Mouse (Mus musculus) cerebellum, postnatal 10 days (tissue): ENCODE data around the gene Olfr420.

ENCODE experiments used
- DNase-seq, 2 experiments: peaks; one replicate each; pipeline ENCODE4 v3.0.0; 2021; ENCODE audit warnings: mixed read lengths in 2 of 2

Olfr420 gene

DNA sequence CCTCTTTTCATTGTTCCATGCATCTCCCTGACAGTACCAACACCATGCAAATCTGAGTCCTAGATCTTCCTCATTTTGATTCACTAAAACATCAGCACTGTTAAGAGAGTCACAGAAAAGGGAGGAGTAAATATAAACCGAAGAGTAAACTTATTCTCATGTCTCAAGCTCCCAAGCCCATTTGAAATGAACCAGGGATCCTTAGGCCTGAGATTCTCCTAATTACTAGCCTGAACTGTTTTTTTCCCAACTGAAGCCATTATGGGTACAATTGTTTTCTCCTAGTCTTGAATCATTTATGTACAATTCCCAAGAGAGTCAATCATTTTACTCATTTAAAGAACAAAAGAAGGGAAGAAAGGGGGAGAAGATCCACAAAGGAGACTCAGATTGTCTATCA lies at the start of gene Olfr420:
Gene Olfr420 (plus strand): TSS at position 301 of the 400 bp plus-strand sequence.
- DNase-seq: no peak

DNA sequence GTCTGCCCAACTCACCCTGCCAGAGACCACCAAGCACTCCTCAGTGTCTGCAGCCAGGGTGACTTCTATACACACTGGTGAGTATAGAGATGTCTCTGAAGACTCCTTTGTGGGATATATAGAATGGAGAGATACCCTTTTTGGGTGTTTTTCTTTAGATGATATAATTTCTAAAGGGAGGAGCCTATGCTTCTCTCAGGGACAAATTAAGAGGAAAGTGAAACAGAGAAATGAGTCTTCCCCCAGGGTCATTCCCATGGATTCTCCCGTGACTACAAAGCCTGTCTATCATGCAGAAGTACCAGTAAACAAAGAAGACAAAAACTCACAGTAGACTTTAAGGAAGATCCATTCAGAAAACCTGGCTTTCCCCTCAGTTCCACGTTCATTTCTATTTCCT lies 34.4 kb upstream of the Olfr420 start, which contains the start of gene Olfr231:
Gene Olfr231 (minus strand): TSS at position 101 of the 400 bp plus-strand sequence.
- no peak for DNase-seq

DNA sequence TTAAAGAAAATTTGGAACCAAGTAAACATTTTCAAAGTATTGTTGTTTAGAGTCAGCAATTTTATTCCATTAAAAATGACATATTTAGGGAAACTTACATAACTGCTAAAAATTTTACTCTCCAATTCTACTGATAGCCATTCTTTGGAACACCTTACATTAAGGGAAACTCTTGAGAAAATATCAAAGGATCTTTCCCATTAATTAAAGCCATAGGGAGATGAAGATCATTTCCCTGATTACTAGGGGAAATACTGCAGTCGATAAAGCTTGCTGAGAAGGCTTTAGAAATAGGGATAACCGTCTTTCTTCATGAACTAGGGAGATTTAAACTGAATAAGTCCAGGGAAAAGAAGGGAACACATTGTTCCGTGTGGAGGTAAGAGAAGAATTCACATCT lies 24.2 kb upstream of the Olfr420 start, which contains the start of gene Olfr424:
Gene Olfr424 (plus strand): TSS at position 301 of the 400 bp plus-strand sequence.
- no peak for DNase-seq

DNA sequence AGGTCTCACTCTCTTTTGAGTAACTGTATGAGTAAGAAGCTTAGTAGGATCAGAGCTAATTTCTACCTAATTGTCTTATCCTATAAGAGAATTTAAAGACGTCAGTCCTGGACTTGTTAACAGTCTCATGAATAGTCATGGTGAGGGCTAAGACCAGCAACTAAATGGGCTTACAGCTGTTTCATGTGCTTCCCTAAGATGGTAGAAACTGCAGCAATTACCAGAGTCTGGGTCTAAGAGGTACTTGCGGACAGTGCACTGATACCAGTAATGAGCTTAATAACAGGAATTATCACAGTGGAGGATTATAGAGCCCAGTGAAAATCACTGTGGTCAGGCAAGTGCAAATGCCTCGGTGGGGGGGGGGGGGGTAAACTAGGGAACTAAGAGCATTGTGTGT lies 23.4 kb upstream of the Olfr420 start:
- no peak for DNase-seq

DNA sequence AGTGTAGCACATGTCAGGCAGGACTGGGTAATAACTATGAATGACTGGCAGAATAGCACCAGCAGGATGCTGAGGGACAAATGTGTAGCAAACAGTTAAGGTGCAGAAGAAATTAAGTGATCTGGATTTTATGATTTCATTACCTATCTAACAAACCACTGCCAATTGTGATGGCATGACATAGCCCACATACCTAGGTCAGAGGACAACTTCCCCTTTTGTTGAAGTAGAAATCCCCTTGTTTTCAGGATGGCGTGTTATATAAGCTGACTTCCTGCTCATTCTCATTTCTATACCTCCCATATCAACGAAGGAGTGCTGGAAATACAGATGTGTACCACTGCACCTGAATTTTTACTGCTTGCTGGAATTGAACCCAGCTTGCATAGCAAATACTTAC lies 14.0 kb upstream of the Olfr420 start:
- no peak for DNase-seq

DNA sequence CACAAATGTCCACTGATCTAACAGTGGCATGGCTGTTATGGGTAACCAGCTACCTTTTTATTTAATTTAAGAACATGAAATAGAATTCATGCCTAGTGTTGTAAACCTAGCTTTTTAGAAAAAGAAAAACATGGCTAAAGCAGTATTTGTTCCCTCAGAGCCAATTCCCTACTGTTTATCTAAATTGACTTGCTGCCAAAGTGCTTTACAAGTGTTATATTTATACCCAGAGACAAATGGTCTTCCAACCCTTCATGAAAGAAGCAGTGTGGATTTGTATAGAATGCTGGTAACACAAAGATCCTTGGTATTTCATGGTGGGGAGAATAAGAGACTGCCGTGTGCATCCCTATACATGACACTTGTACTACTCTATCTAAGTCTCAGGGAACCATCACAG lies 8.7 kb upstream of the Olfr420 start:
- no peak for DNase-seq

DNA sequence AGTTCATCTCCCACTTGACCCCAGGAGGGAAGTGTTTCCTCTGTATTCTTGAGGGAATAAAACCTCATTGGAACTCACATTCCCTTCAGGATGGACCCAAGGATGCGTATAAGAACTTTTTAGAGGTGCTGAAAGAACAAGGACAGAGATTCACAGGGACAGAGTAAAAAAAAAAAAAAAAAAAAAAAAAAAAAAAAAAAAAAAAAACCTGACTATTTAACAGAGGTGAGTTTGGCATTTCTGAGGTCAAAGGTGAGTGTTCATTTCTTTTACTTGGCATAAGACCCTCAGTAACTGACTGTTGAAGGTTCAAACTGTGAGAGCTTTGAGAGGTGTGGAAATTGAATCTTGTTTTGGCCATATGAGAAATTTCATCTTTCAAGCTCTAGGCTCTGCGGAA lies 6.1 kb upstream of the Olfr420 start:
- no peak for DNase-seq

DNA sequence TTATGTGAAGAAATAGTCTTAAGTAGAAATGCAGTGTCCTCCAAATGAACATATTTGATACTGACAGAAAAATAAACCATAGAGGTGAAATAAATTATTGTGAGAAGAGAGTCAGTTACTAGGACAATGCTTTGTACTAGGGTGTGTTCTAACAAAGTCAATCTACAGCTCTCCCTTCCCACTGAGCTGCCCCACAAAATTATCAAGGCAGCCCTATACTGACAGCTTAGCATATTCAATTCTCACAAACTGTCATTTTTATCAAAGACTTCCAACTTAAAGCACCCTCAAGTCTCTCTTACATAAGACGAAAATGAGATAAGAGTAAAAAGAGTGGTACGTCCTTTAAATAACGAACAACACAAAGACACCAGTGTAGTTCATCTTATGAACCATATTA lies 2.2 kb downstream of the Olfr420 start:
- no peak for DNase-seq

DNA sequence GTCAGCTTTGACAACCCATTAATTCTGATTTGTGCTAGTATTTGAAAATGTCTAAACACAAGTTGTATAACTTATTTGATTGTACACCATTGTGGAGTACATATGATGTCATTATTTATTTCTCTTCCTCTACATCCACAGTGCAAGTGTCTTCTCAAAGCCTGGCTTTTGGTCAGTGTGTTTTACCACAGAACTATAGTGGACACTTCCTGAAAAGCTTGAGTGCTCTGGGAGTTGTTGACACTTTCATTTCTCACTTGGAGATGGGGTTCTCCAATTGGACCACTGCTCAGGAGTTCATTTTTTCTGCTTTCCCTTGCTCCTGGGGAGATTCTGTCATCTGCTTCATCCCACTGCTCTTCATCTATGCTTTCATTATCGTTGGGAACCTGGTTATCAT lies 3.1 kb downstream of the Olfr420 start:
- no peak for DNase-seq

DNA sequence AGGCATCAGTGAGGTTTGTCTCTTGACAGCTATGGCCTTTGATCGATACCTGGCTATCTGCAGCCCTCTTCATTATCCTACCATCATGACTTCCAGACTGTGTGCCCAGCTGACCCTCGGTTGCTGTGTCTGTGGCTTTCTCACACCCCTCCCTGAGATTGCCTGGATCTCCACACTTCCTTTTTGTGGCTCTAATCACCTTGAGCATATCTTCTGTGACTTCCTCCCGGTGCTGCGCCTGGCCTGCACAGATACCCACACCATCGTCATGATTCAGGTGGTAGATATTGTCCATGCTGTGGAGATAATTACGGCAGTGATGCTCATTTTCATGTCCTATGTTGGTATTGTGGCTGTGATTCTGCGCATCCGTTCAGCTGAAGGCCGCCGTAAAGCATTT lies 3.7 kb downstream of the Olfr420 start:
- DNase-seq: no peak

DNA sequence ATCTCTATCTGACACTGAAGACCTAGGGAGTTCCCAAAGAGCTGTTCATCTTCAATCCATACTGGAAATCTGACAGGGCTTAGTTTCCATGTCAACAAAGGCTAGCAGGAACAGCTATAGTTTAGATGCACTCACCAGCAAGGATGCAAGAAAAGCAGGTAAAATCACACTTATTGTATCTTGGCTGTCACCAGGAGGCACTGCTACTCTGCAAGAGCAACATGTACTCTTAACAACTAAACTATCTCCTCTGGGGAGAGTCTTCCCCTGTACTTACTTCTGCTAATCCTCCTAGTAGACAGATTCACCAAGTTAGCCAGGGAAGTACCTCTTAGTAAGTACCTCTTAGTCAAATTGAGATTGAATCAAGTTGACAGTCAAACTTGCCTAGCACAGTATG lies 13.6 kb downstream of the Olfr420 start:
- no peak for DNase-seq

DNA sequence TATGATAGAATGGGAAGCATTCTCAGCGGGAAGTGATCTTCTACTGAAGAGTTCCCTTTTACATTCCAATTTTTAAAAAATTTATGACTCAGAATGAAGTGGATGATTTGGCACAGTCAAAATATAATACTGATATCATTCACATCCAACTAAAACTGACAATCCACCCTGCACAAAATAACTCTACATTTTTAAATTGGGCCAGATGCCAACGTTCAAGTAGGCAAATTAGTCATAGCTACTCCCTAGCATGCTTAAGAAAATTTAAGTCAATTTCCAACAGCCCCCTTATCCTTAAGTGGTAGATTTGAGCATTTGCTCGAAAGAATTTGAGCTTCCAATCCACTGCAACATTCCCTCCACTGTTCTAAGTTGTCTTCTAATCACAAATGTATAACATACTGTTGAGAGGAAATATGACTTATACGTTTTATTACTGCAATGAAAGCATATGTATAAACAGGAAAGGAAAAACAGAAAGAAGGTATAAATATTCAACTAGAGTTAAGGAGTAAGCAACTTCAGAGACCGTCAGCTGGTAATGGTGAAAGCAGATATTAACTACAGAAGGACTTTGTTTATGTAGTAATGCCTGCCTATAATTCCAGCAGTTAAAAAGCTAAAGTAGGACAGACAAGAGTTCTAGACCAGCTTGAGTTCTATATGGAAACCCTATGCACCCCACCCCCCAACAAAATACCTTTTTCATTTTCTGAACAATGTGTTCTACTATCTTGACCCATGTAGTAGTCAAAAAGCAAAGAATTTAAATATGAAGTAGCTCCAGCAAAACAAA lies 15.5 kb downstream of the Olfr420 start:
- no peak for DNase-seq

DNA sequence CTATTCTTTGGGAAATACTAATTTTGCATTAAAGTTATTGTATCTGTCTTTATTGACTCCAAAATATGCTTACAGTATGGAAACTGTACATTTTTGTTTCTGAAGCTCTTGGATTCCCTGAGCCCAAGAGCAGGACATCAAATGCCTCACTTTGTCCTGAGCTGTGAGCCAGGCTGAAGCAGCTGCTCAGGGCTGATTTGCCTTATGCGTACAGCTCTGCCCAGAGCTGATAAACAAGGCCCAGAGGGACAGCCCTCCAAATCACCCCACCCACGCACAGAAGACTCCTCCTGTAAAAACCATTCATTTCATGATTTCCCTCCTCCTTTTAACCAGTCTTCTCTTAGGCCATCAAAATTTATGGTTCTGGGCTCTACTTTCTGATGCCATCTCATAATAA lies 16.1 kb downstream of the Olfr420 start:
- DNase-seq: no peak

DNA sequence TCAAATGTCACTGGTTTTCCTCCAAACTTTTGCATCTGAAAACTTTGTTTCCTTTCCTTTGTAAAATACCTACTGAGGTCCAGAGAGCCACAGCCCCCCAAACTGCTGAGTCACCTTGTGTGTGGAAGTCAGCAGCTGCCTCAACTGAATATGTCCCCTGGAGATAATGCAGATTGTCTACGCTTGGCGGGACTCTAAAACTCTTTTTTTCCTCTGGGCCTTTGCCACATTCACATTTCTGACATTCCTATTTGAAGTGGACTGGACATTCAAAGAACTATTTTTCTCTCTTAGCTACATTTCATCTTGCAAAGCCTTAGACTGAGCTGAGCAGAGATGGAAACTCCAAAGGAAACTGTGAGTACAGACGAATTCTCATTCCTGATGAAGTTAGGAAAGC lies 17.2 kb downstream of the Olfr420 start, which contains the start of gene Spta1:
Gene Spta1 (plus strand): TSS at position 172 of the 400 bp plus-strand sequence.
- no peak for DNase-seq

DNA sequence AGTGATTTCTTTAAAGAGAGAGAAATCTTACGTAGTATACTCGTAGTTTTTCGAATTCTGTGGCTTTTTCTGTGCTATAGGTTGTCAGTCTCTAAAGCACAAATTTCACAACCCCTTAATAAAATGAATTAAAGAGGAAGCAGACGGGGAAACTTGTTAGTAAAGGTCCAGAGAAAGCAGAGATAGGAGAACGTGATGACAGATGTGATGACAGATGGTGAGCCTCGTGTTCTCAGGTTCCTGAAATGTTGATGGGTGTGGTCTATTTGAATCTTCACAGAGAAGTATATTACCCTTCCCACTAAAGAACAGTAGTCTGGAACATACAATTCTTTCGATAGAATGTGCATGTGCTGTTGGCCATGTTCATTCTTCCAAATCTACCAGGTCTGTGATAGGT lies 49.3 kb downstream of the Olfr420 start:
- DNase-seq: no peak
